Mouse (Mus musculus): Measurements from ENCODE around the gene Lmbr1. TPM values are rescaled to one million over a fixed set of nuclear protein-coding genes. Genes with fewer than 3 reads are reported as not detected.
A peak's percentile ranks its signal among the peaks of the same experiment; 100 is the strongest.

Gene Lmbr1
- polyA plus RNA-seq, 1 experiment from 2014 or later, result 10.4 TPM

GRCm38 (mm10) chr5:29253876-29254275, 124.3 kb downstream of the Lmbr1 start:
- H3K4me1 ChIP-seq, result no peaks in the 10 kb centered on the region
- WGBS, result 58% methylated on average over 2 of the region's 2 CpGs
- H3K4me3 ChIP-seq, result no peak overlapping the region
- H3K36me3 ChIP-seq, result no peaks in the 10 kb centered on the region
- no peaks in the 10 kb centered on the region for H3K27me3 ChIP-seq (replicated peaks)
- no peak overlapping the region for H3K4me2 ChIP-seq
- no peak overlapping the region for H3K9ac ChIP-seq
- H3K9me3 ChIP-seq, result no peaks in the 10 kb centered on the region
- H3K27ac ChIP-seq (replicated peaks), result no peak overlapping the region
- ATAC-seq (ENCODE audit: extremely low read depth, insufficient number of reproducible peaks, low FRiP score, low TSS enrichment), result no peak

GRCm38 (mm10) chr5:29251496-29251873, 126.7 kb downstream of the Lmbr1 start:
- Histone ChIP-seq H3K27ac (replicated peaks) (no peak overlapping the region), H3K4me2 (no peak overlapping the region), H3K36me3 (no peaks in the 10 kb centered on the region), H3K9me3 (no peaks in the 10 kb centered on the region), H3K27me3 (replicated peaks) (no peaks in the 10 kb centered on the region), H3K4me3 (no peak overlapping the region), H3K9ac (no peak overlapping the region), H3K4me1 (no peaks in the 10 kb centered on the region)
- no peak for ATAC-seq (ENCODE audit: extremely low read depth, insufficient number of reproducible peaks, low FRiP score, low TSS enrichment)
- whole genome bisulfite sequencing, result 67% methylated on average over 1 of the region's 1 CpGs

- H3K27me3 ChIP-seq (replicated peaks), result no peaks in the 10 kb centered on the region
- H3K4me1 ChIP-seq, result no peaks in the 10 kb centered on the region
- no peak for ATAC-seq (ENCODE audit: extremely low read depth, insufficient number of reproducible peaks, low FRiP score, low TSS enrichment)
- WGBS, result 67% methylated on average over 8 of the region's 8 CpGs
- no peaks in the 10 kb centered on the region for H3K36me3 ChIP-seq
- H3K4me2 ChIP-seq, result no peak overlapping the region
- no peak overlapping the region for H3K27ac ChIP-seq (replicated peaks)
- H3K9me3 ChIP-seq, result no peaks in the 10 kb centered on the region
- no peak overlapping the region for H3K4me3 ChIP-seq
- no peak overlapping the region for H3K9ac ChIP-seq
Observed at GRCm38 (mm10) chr5:29250795-29251495, 127.2 kb downstream of the Lmbr1 start.

- H3K9ac ChIP-seq, result no peak overlapping the region
- no peak overlapping the region for H3K27ac ChIP-seq (replicated peaks)
- no peak overlapping the region for H3K4me3 ChIP-seq
- H3K9me3 ChIP-seq, result no peaks in the 10 kb centered on the region
- H3K4me2 ChIP-seq, result no peak overlapping the region
- no peaks in the 10 kb centered on the region for H3K27me3 ChIP-seq (replicated peaks)
- no peaks in the 10 kb centered on the region for H3K4me1 ChIP-seq
- H3K36me3 ChIP-seq, result no peaks in the 10 kb centered on the region
- no CpG with 5 or more reads among the region's 1 CpGs for WGBS
- ATAC-seq (ENCODE audit: extremely low read depth, insufficient number of reproducible peaks, low FRiP score, low TSS enrichment), result no peak
Observed at GRCm38 (mm10) chr5:29244769-29245168, 133.4 kb downstream of the Lmbr1 start.

GRCm38 (mm10) chr5:29238379-29238778, 139.8 kb downstream of the Lmbr1 start:
- Histone ChIP-seq H3K4me2 (no peak overlapping the region), H3K4me1 (no peaks in the 10 kb centered on the region), H3K9me3 (no peaks in the 10 kb centered on the region), H3K9ac (no peak overlapping the region), H3K27ac (replicated peaks) (no peak overlapping the region), H3K4me3 (no peak overlapping the region), H3K27me3 (replicated peaks) (no peaks in the 10 kb centered on the region), H3K36me3 (no peaks in the 10 kb centered on the region)
- ATAC-seq (ENCODE audit: extremely low read depth, insufficient number of reproducible peaks, low FRiP score, low TSS enrichment), result no peak

- no peaks in the 10 kb centered on the region for H3K27me3 ChIP-seq (replicated peaks)
- no peak for ATAC-seq (ENCODE audit: extremely low read depth, insufficient number of reproducible peaks, low FRiP score, low TSS enrichment)
- H3K9me3 ChIP-seq, result no peaks in the 10 kb centered on the region
- H3K4me2 ChIP-seq, result no peak overlapping the region
- no peaks in the 10 kb centered on the region for H3K4me1 ChIP-seq
- 64% methylated on average over 2 of the region's 2 CpGs for WGBS
- no peak overlapping the region for H3K4me3 ChIP-seq
- H3K36me3 ChIP-seq, result 0 out of 2 replicates have a peak, but pooled peaks cover 4% of the 10 kb centered on the region
- H3K27ac ChIP-seq (replicated peaks), result no peak overlapping the region
- no peak overlapping the region for H3K9ac ChIP-seq
Observed at GRCm38 (mm10) chr5:29230481-29230880, 147.7 kb downstream of the Lmbr1 start.

GRCm38 (mm10) chr5:29224089-29224488, 154.1 kb downstream of the Lmbr1 start:
- no peaks in the 10 kb centered on the region for H3K36me3 ChIP-seq
- H3K27me3 ChIP-seq (replicated peaks), result no peaks in the 10 kb centered on the region
- H3K4me2 ChIP-seq, result no peak overlapping the region
- H3K9ac ChIP-seq, result no peak overlapping the region
- WGBS, result 85% methylated on average over 7 of the region's 7 CpGs
- no peak overlapping the region for H3K4me3 ChIP-seq
- ATAC-seq (ENCODE audit: extremely low read depth, insufficient number of reproducible peaks, low FRiP score, low TSS enrichment), result no peak
- no peak overlapping the region for H3K27ac ChIP-seq (replicated peaks)
- no peaks in the 10 kb centered on the region for H3K9me3 ChIP-seq
- no peaks in the 10 kb centered on the region for H3K4me1 ChIP-seq

- WGBS, result 33% methylated on average over 3 of the region's 3 CpGs
- Histone ChIP-seq H3K9me3 (no peaks in the 10 kb centered on the region), H3K9ac (no peak overlapping the region), H3K4me3 (no peak overlapping the region), H3K36me3 (no peaks in the 10 kb centered on the region), H3K27ac (replicated peaks) (no peak overlapping the region), H3K27me3 (replicated peaks) (no peaks in the 10 kb centered on the region), H3K4me1 (peaks cover 11% of the 10 kb centered on the region; the same call in 1 of the 2 replicates), H3K4me2 (no peak overlapping the region)
- no peak for ATAC-seq (ENCODE audit: extremely low read depth, insufficient number of reproducible peaks, low FRiP score, low TSS enrichment)
Observed at GRCm38 (mm10) chr5:29217997-29218396, 160.2 kb downstream of the Lmbr1 start.

GRCm38 (mm10) chr5:29211980-29212555, 166.1 kb downstream of the Lmbr1 start:
- 42% methylated on average over 4 of the region's 4 CpGs for WGBS
- no peak overlapping the region for H3K4me3 ChIP-seq

GRCm38 (mm10) chr5:29205690-29206089, 172.5 kb downstream of the Lmbr1 start:
- no peak for ATAC-seq (ENCODE audit: extremely low read depth, insufficient number of reproducible peaks, low FRiP score, low TSS enrichment)

More at GRCm38 (mm10) chr5:29211980-29212555, 166.1 kb downstream of the Lmbr1 start:
- H3K27me3 ChIP-seq (replicated peaks), result no peaks in the 10 kb centered on the region
- no peak overlapping the region for H3K9ac ChIP-seq
- H3K27ac ChIP-seq (replicated peaks), result no peak overlapping the region
- no peaks in the 10 kb centered on the region for H3K9me3 ChIP-seq
- H3K36me3 ChIP-seq, result no peaks in the 10 kb centered on the region
- no peak for ATAC-seq (ENCODE audit: extremely low read depth, insufficient number of reproducible peaks, low FRiP score, low TSS enrichment)
- H3K4me1 ChIP-seq, result peaks cover 21% of the 10 kb centered on the region
- H3K4me2 ChIP-seq, result no peak overlapping the region

GRCm38 (mm10) chr5:29199868-29200267, 178.3 kb downstream of the Lmbr1 start:
- H3K4me3 ChIP-seq, result no peak overlapping the region
- H3K9ac ChIP-seq, result no peak overlapping the region
- no peaks in the 10 kb centered on the region for H3K9me3 ChIP-seq
- WGBS, result 49% methylated on average over 3 of the region's 3 CpGs
- no peaks in the 10 kb centered on the region for H3K36me3 ChIP-seq
- peaks cover 11% of the 10 kb centered on the region for H3K4me1 ChIP-seq
- H3K27ac ChIP-seq (replicated peaks), result peak overlapping the region; percentile 13; the same call in 1 of the 2 replicates
- H3K4me2 ChIP-seq, result no peak overlapping the region
- no peaks in the 10 kb centered on the region for H3K27me3 ChIP-seq (replicated peaks)
- ATAC-seq (ENCODE audit: extremely low read depth, insufficient number of reproducible peaks, low FRiP score, low TSS enrichment), result no peak

More at GRCm38 (mm10) chr5:29205690-29206089, 172.5 kb downstream of the Lmbr1 start:
- H3K4me2 ChIP-seq, result no peak overlapping the region
- H3K9me3 ChIP-seq, result no peaks in the 10 kb centered on the region
- no peak overlapping the region for H3K27ac ChIP-seq (replicated peaks)
- 72% methylated on average over 5 of the region's 5 CpGs for WGBS
- H3K4me1 ChIP-seq, result peaks cover 7% of the 10 kb centered on the region
- H3K4me3 ChIP-seq, result no peak overlapping the region
- H3K36me3 ChIP-seq, result no peaks in the 10 kb centered on the region
- H3K27me3 ChIP-seq (replicated peaks), result no peaks in the 10 kb centered on the region
- no peak overlapping the region for H3K9ac ChIP-seq

- Histone ChIP-seq H3K9ac (no peak overlapping the region), H3K4me1 (peaks cover 11% of the 10 kb centered on the region), H3K36me3 (no peaks in the 10 kb centered on the region), H3K4me2 (no peak overlapping the region), H3K9me3 (no peaks in the 10 kb centered on the region), H3K4me3 (no peak overlapping the region), H3K27me3 (replicated peaks) (no peaks in the 10 kb centered on the region), H3K27ac (replicated peaks) (no peak overlapping the region)
- 65% methylated on average over 4 of the region's 4 CpGs for WGBS
- ATAC-seq (ENCODE audit: extremely low read depth, insufficient number of reproducible peaks, low FRiP score, low TSS enrichment), result no peak
Observed at GRCm38 (mm10) chr5:29198960-29199488, 179.2 kb downstream of the Lmbr1 start.
